Comparison of ENCODE assay signal across 29 mouse cellular contexts in the genomic region with DNA sequence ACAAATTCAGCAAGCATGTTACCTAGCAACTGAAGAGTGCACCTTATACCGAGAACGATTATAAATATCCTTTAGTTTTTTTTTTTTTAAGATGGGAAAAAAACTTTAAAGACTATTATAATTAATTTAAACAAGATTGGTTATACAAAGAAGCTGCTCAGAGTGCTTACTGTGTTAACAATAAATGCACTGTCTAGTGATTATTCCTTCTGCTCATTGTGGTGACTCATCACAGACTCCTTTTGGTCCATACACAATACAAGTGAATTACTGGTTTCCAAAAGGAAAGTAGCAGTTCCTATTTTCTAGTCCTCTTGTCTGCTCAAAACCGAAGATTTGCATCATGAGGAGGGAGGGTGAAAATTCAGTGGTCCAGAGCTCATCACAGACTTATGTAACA.
A peak's percentile ranks its signal among the peaks of the same experiment; 100 is the strongest.
DNase-seq lines count a peak whose midpoint lies in the region; ATAC-seq and TF ChIP-seq lines count a peak whose summit lies in the region.
"Had no signal": no experiment of that assay in that cellular context is flagged by ENCODE, and none has a peak within 500 bp of the region (broad histone marks: within the 10 kb centered on the region; RNA-seq: fewer than 3 reads in every experiment).

No protein-coding gene starts in this region.

- TF ChIP-seq CTCF in forebrain, postnatal 0 days (IDR thresholded peaks at IDR 0.05; ENCODE audit: low read depth), result no peak
- TF ChIP-seq CTCF in CH12.LX (conservative IDR thresholded peaks at IDR 0.05 in 1 of 2, IDR thresholded peaks at IDR 0.05 in 1 of 2; ENCODE audit: low read depth in 2 of 2, low read length in 2 of 2), result no peak

- intact Hi-C loops in left cerebral cortex, postnatal 10 days (cut with DNase I), result no loop called here

- no peak overlapping the region for H3K4me3 ChIP-seq in forebrain, postnatal 0 days (ENCODE audit: low read depth, low read length)
- H3K4me3 ChIP-seq in forebrain, embryonic 10.5 days, result no peak overlapping the region
- no peak overlapping the region for H3K4me3 ChIP-seq in CH12.LX (replicated peaks in 1 of 3; ENCODE audit: low read depth in 2 of 3, low read length in 2 of 3, poor library complexity in 1 of 3)
- H3K4me3 ChIP-seq: embryonic facial prominence, embryonic 12.5 days; embryonic facial prominence, embryonic 15.5 days; forebrain, embryonic 12.5 days; forebrain, embryonic 15.5 days; heart, adult 2 months; heart, embryonic 10.5 days; heart, embryonic 13.5 days; hindbrain, embryonic 12.5 days; hindbrain, embryonic 15.5 days; intestine, embryonic 15.5 days had no signal

- no peak for DNase-seq in forebrain, postnatal 0 days
- DNase-seq in forebrain, embryonic 10.5 days (ENCODE audit: extremely low spot score, low spot score), result no peak
- peak; percentile 7 for DNase-seq in left cerebral cortex, adult 11 months (ENCODE audit: low spot score)
- DNase-seq in left cerebral cortex, postnatal 10 days (ENCODE audit: extremely low spot score in 1 of 2, low spot score in 2 of 2), result no peak
- DNase-seq in CH12.LX (ENCODE audit: extremely low read depth), result peak; percentile 15
- DNase-seq in brain, adult 2 months (ENCODE audit: low read depth, low spot score), result peak; percentile 74
- no peak for DNase-seq in kidney, adult 11 months
- DNase-seq in gastrocnemius, adult 18-20 months (ENCODE audit: low spot score), result no peak
- DNase-seq: adrenal gland, adult 8-10 months; adrenal gland, postnatal 36 days; cerebellum, adult 11 months; cerebellum, adult 2 months; cerebellum, adult 9-11 months; cerebellum, postnatal 25 days; gastrocnemius, postnatal 25 days; heart, adult 2 months; heart, postnatal 14 days; heart, postnatal 4 days had no signal

- no peak for TF ChIP-seq POLR2A in CH12.LX (IDR thresholded peaks at IDR 0.05; ENCODE audit: low read depth, low read length)

- ATAC-seq in forebrain, postnatal 0 days, result peak; percentile 61
- ATAC-seq: activated CD4-positive, CD25-positive, alpha-beta regulatory T cell, adult 4 months; forebrain, embryonic 15.5 days; intestine, embryonic 15.5 days had no signal

- no peak for TF ChIP-seq EP300 in CH12.LX (IDR thresholded peaks at IDR 0.05; ENCODE audit: low read length)

- WGBS in forebrain, postnatal 0 days, result 42% methylated on average over 3 of the region's 3 CpGs
- WGBS in forebrain, embryonic 10.5 days, result 91% methylated on average over 3 of the region's 3 CpGs

- no peak overlapping the region for H3K9ac ChIP-seq in forebrain, postnatal 0 days
- H3K9ac ChIP-seq in CH12.LX (ENCODE audit: insufficient read depth, low read depth), result no peak overlapping the region
- H3K9ac ChIP-seq: embryonic facial prominence, embryonic 12.5 days; embryonic facial prominence, embryonic 15.5 days; forebrain, embryonic 12.5 days; forebrain, embryonic 15.5 days; heart, embryonic 13.5 days; hindbrain, embryonic 12.5 days; hindbrain, embryonic 15.5 days; intestine, embryonic 15.5 days had no signal

- no peaks in the 10 kb centered on the region for H3K79me2 ChIP-seq in CH12.LX (replicated peaks; ENCODE audit: control insufficient read depth, extremely low read depth, insufficient read depth, poor library complexity, severe bottlenecking)

- H3K9me3 ChIP-seq in forebrain, postnatal 0 days (ENCODE audit: low read length), result no peaks in the 10 kb centered on the region
- no peaks in the 10 kb centered on the region for H3K9me3 ChIP-seq in forebrain, embryonic 10.5 days
- H3K9me3 ChIP-seq in CH12.LX (replicated peaks; ENCODE audit: low read length), result no peaks in the 10 kb centered on the region
- H3K9me3 ChIP-seq: embryonic facial prominence, embryonic 12.5 days; embryonic facial prominence, embryonic 15.5 days; forebrain, embryonic 12.5 days; forebrain, embryonic 15.5 days; G1E; heart, embryonic 10.5 days; heart, embryonic 13.5 days; hindbrain, embryonic 12.5 days; hindbrain, embryonic 15.5 days; intestine, embryonic 15.5 days had no signal

- H3K4me1 ChIP-seq in forebrain, postnatal 0 days (ENCODE audit: insufficient read depth), result no peaks in the 10 kb centered on the region
- H3K4me1 ChIP-seq in forebrain, embryonic 10.5 days, result no peaks in the 10 kb centered on the region
- H3K4me1 ChIP-seq in CH12.LX (ENCODE audit: control insufficient read depth in 1 of 2, insufficient read depth in 2 of 2), result peaks cover 0 to 3% of the 10 kb centered on the region in 2 experiments; a peak in 2 of 4 replicates
- H3K4me1 ChIP-seq: embryonic facial prominence, embryonic 12.5 days; embryonic facial prominence, embryonic 15.5 days; forebrain, embryonic 12.5 days; forebrain, embryonic 15.5 days; heart, embryonic 10.5 days; heart, embryonic 13.5 days; hindbrain, embryonic 12.5 days; hindbrain, embryonic 15.5 days; intestine, embryonic 15.5 days had no signal

- in situ Hi-C loops in CH12.LX (cut with MboI; ENCODE audit: low pct_ligation_motif_present, low pct_unique_long_range_greater_than_20kb, low sequenced_read_pairs), result no loop called here

- no peak overlapping the region for H3K27ac ChIP-seq in forebrain, postnatal 0 days (ENCODE audit: low read depth, low read length)
- no peak overlapping the region for H3K27ac ChIP-seq in forebrain, embryonic 10.5 days
- H3K27ac ChIP-seq in CH12.LX (ENCODE audit: insufficient read depth, low read depth), result no peak overlapping the region
- H3K27ac ChIP-seq: embryonic facial prominence, embryonic 12.5 days; embryonic facial prominence, embryonic 15.5 days; forebrain, embryonic 12.5 days; forebrain, embryonic 15.5 days; heart, adult 2 months; heart, embryonic 10.5 days; heart, embryonic 13.5 days; hindbrain, embryonic 12.5 days; hindbrain, embryonic 15.5 days; intestine, embryonic 15.5 days had no signal

- no peak for TF ChIP-seq RAD21 in CH12.LX (IDR thresholded peaks at IDR 0.05; ENCODE audit: low read depth, low read length)

- dilution Hi-C loops in CH12.LX (cut with MboI; ENCODE audit: extremely low pct_ligation_motif_present, extremely low pct_unique_long_range_greater_than_20kb, low sequenced_read_pairs), result no loop called here

- no peak overlapping the region for H3K4me2 ChIP-seq in forebrain, postnatal 0 days (ENCODE audit: low read depth)
- no peak overlapping the region for H3K4me2 ChIP-seq in CH12.LX (ENCODE audit: insufficient read depth, low read depth, poor library complexity, severe bottlenecking)
- H3K4me2 ChIP-seq: embryonic facial prominence, embryonic 12.5 days; embryonic facial prominence, embryonic 15.5 days; forebrain, embryonic 12.5 days; forebrain, embryonic 15.5 days; heart, embryonic 13.5 days; hindbrain, embryonic 12.5 days; hindbrain, embryonic 15.5 days; intestine, embryonic 15.5 days had no signal

- no peaks in the 10 kb centered on the region for H3K36me3 ChIP-seq in forebrain, postnatal 0 days (ENCODE audit: insufficient read depth)
- no peaks in the 10 kb centered on the region for H3K36me3 ChIP-seq in forebrain, embryonic 10.5 days (replicated peaks)
- H3K36me3 ChIP-seq in CH12.LX (replicated peaks in 1 of 2; ENCODE audit: control insufficient read depth in 1 of 2, insufficient read depth in 1 of 2, low read length in 1 of 2), result no peaks in the 10 kb centered on the region
- H3K36me3 ChIP-seq: embryonic facial prominence, embryonic 12.5 days; embryonic facial prominence, embryonic 15.5 days; forebrain, embryonic 12.5 days; forebrain, embryonic 15.5 days; G1E; heart, embryonic 10.5 days; heart, embryonic 13.5 days; hindbrain, embryonic 12.5 days; hindbrain, embryonic 15.5 days; intestine, embryonic 15.5 days had no signal

- H3K27me3 ChIP-seq in forebrain, postnatal 0 days (ENCODE audit: insufficient read depth, low read length), result no peaks in the 10 kb centered on the region
- H3K27me3 ChIP-seq in forebrain, embryonic 10.5 days (ENCODE audit: poor library complexity, severe bottlenecking), result no peaks in the 10 kb centered on the region
- H3K27me3 ChIP-seq in CH12.LX (replicated peaks), result no peaks in the 10 kb centered on the region
- H3K27me3 ChIP-seq: embryonic facial prominence, embryonic 12.5 days; embryonic facial prominence, embryonic 15.5 days; forebrain, embryonic 12.5 days; forebrain, embryonic 15.5 days; heart, embryonic 13.5 days; hindbrain, embryonic 12.5 days; hindbrain, embryonic 15.5 days; intestine, embryonic 15.5 days had no signal

TF ChIP-seq in CH12.LX, 34 proteins besides CTCF, POLR2A, EP300 and RAD21:
- no peak for TF ChIP-seq USF1 (IDR thresholded peaks at IDR 0.05; ENCODE audit: low read depth, low read length)
- no peak for TF ChIP-seq E2F4 (IDR thresholded peaks at IDR 0.05; ENCODE audit: insufficient replicate concordance, low read depth, low read length)
- TF ChIP-seq ZKSCAN1 (IDR thresholded peaks at IDR 0.05; ENCODE audit: borderline replicate concordance, low read depth, low read length), result no peak
- no peak for TF ChIP-seq ZNF384 (IDR thresholded peaks at IDR 0.05; ENCODE audit: low read depth, low read length)
- TF ChIP-seq CHD2 (IDR thresholded peaks at IDR 0.05; ENCODE audit: low read length), result no peak
- TF ChIP-seq MXI1 (IDR thresholded peaks at IDR 0.05; ENCODE audit: low read depth, low read length), result no peak
- no peak for TF ChIP-seq NRF1 (IDR thresholded peaks at IDR 0.05; ENCODE audit: low read depth, low read length)
- TF ChIP-seq KAT2A (IDR thresholded peaks at IDR 0.05; ENCODE audit: insufficient replicate concordance, low read length), result no peak
- TF ChIP-seq SMC3 (IDR thresholded peaks at IDR 0.05; ENCODE audit: low read depth, low read length), result no peak
- TF ChIP-seq ELF1 (IDR thresholded peaks at IDR 0.05; ENCODE audit: low read depth, low read length), result no peak
- no peak for TF ChIP-seq GABPA (IDR thresholded peaks at IDR 0.05; ENCODE audit: insufficient replicate concordance, low read depth, low read length)
- no peak for TF ChIP-seq MYC (IDR thresholded peaks at IDR 0.05; ENCODE audit: low read depth, low read length)
- no peak for TF ChIP-seq POLR2AphosphoS2 (IDR thresholded peaks at IDR 0.05; ENCODE audit: low read depth, low read length)
- TF ChIP-seq SIN3A (IDR thresholded peaks at IDR 0.05; ENCODE audit: low read length), result no peak
- TF ChIP-seq ZMIZ1 (IDR thresholded peaks at IDR 0.05; ENCODE audit: low read depth, low read length), result no peak

Comparison
In these comparisons a context has a peak if more than half of its experiments do, and no peak if none do; other contexts are left out.
1. DNase-seq: peak in left cerebral cortex, adult 11 months (single experiment), CH12.LX (single experiment) and brain, adult 2 months (single experiment); none in forebrain, postnatal 0 days (single experiment), forebrain, embryonic 10.5 days (single experiment), left cerebral cortex, postnatal 10 days (0 of 2), kidney, adult 11 months (single experiment) and gastrocnemius, adult 18-20 months (single experiment).